Mouse (Mus musculus): ENCODE measurements around the gene C1qtnf4. TPM values are rescaled to one million over a fixed set of nuclear protein-coding genes. Genes with fewer than 3 reads are reported as not detected.

Gene C1qtnf4
- 15.7 and 16.2 TPM in 2 replicates for polyA plus RNA-seq (2014; fragmentation: Nextera tagmentation; extraction: Ambion mirVana)

GRCm38 (mm10) chr2:90885218-90886041 lies at the start of gene C1qtnf4:
TSS of gene C1qtnf4 (plus strand) at chr2:90885860.
- no peaks in the 10 kb centered on the region for H3K9me3 ChIP-seq (replicated peaks; ENCODE audit: control insufficient read depth, low read length)
- peaks cover 35% of the 10 kb centered on the region for H3K27me3 ChIP-seq (ENCODE audit: control insufficient read depth, insufficient read depth, low read length)
- H3K4me1 ChIP-seq (ENCODE audit: control insufficient read depth, insufficient read depth, low read length): peaks cover 9% of the 10 kb centered on the region
- peak within 1 kb of the TSS; percentile 65 for H3K4me3 ChIP-seq (ENCODE audit: low read depth, low read length)
- H3K9ac ChIP-seq (ENCODE audit: low read depth, low read length): peak within 1 kb of the TSS; percentile 76
- peak within 1 kb of the TSS; percentile 95 for H3K4me2 ChIP-seq
- no peak within 1 kb of the TSS for H3K27ac ChIP-seq (ENCODE audit: low read depth, low read length)
- WGBS (ENCODE audit: insufficient replicate concordance): 2% methylated on average over 45 of the region's 45 CpGs
- no peak for ATAC-seq (replicated peaks; ENCODE audit: insufficient number of reproducible peaks, low FRiP score, low TSS enrichment)
- no peaks in the 10 kb centered on the region for H3K36me3 ChIP-seq (ENCODE audit: control insufficient read depth, insufficient read depth, low read length)

- H3K4me3 ChIP-seq (ENCODE audit: low read depth, low read length): no peak overlapping the region
- no peak overlapping the region for H3K27ac ChIP-seq (ENCODE audit: low read depth, low read length)
- WGBS (ENCODE audit: insufficient replicate concordance): 81% methylated on average over 2 of the region's 2 CpGs
- H3K27me3 ChIP-seq (ENCODE audit: control insufficient read depth, insufficient read depth, low read length): no peaks in the 10 kb centered on the region
- H3K4me2 ChIP-seq: no peak overlapping the region
- H3K9me3 ChIP-seq (replicated peaks; ENCODE audit: control insufficient read depth, low read length): no peaks in the 10 kb centered on the region
- no peaks in the 10 kb centered on the region for H3K36me3 ChIP-seq (ENCODE audit: control insufficient read depth, insufficient read depth, low read length)
- no peak for ATAC-seq (replicated peaks; ENCODE audit: insufficient number of reproducible peaks, low FRiP score, low TSS enrichment)
- H3K4me1 ChIP-seq (ENCODE audit: control insufficient read depth, insufficient read depth, low read length): no peaks in the 10 kb centered on the region
- no peak overlapping the region for H3K9ac ChIP-seq (ENCODE audit: low read depth, low read length)
These were observed 47.0 kb upstream of the C1qtnf4 start for GRCm38 (mm10) chr2:90838621-90839020.

- H3K9me3 ChIP-seq (replicated peaks; ENCODE audit: control insufficient read depth, low read length): no peaks in the 10 kb centered on the region
- WGBS (ENCODE audit: insufficient replicate concordance): 59% methylated on average over 1 of the region's 1 CpGs
- H3K4me1 ChIP-seq (ENCODE audit: control insufficient read depth, insufficient read depth, low read length): 0 out of 2 replicates have a peak, but pooled peaks cover 3% of the 10 kb centered on the region
- H3K9ac ChIP-seq (ENCODE audit: low read depth, low read length): no peak overlapping the region
- no peaks in the 10 kb centered on the region for H3K36me3 ChIP-seq (ENCODE audit: control insufficient read depth, insufficient read depth, low read length)
- ATAC-seq (replicated peaks; ENCODE audit: insufficient number of reproducible peaks, low FRiP score, low TSS enrichment): no peak
- H3K4me3 ChIP-seq (ENCODE audit: low read depth, low read length): no peak overlapping the region
- no peak overlapping the region for H3K4me2 ChIP-seq
- H3K27ac ChIP-seq (ENCODE audit: low read depth, low read length): no peak overlapping the region
- H3K27me3 ChIP-seq (ENCODE audit: control insufficient read depth, insufficient read depth, low read length): no peaks in the 10 kb centered on the region
These were observed 42.0 kb upstream of the C1qtnf4 start for GRCm38 (mm10) chr2:90843666-90844065.

GRCm38 (mm10) chr2:90844262-90844661 lies 41.4 kb upstream of the C1qtnf4 start:
- no peak for ATAC-seq (replicated peaks; ENCODE audit: insufficient number of reproducible peaks, low FRiP score, low TSS enrichment)
- no peaks in the 10 kb centered on the region for H3K9me3 ChIP-seq (replicated peaks; ENCODE audit: control insufficient read depth, low read length)
- no peak overlapping the region for H3K9ac ChIP-seq (ENCODE audit: low read depth, low read length)
- 0 out of 2 replicates have a peak, but pooled peaks cover 3% of the 10 kb centered on the region for H3K4me1 ChIP-seq (ENCODE audit: control insufficient read depth, insufficient read depth, low read length)
- WGBS (ENCODE audit: insufficient replicate concordance): 64% methylated on average over 5 of the region's 5 CpGs
- no peak overlapping the region for H3K4me2 ChIP-seq
- no peaks in the 10 kb centered on the region for H3K27me3 ChIP-seq (ENCODE audit: control insufficient read depth, insufficient read depth, low read length)
- H3K4me3 ChIP-seq (ENCODE audit: low read depth, low read length): no peak overlapping the region
- no peaks in the 10 kb centered on the region for H3K36me3 ChIP-seq (ENCODE audit: control insufficient read depth, insufficient read depth, low read length)
- no peak overlapping the region for H3K27ac ChIP-seq (ENCODE audit: low read depth, low read length)

- Histone ChIP-seq H3K27me3 (ENCODE audit: control insufficient read depth, insufficient read depth, low read length) (no peaks in the 10 kb centered on the region), H3K4me1 (ENCODE audit: control insufficient read depth, insufficient read depth, low read length) (0 out of 2 replicates have a peak, but pooled peaks cover 3% of the 10 kb centered on the region), H3K9me3 (replicated peaks; ENCODE audit: control insufficient read depth, low read length) (no peaks in the 10 kb centered on the region), H3K27ac (ENCODE audit: low read depth, low read length) (no peak overlapping the region), H3K4me2 (no peak overlapping the region), H3K4me3 (ENCODE audit: low read depth, low read length) (no peak overlapping the region), H3K36me3 (ENCODE audit: control insufficient read depth, insufficient read depth, low read length) (peaks cover 1% of the 10 kb centered on the region; the same call in 1 of the 2 replicates), H3K9ac (ENCODE audit: low read depth, low read length) (no peak overlapping the region)
- ATAC-seq (replicated peaks; ENCODE audit: insufficient number of reproducible peaks, low FRiP score, low TSS enrichment): no peak
- 72% methylated on average over 5 of the region's 5 CpGs for WGBS (ENCODE audit: insufficient replicate concordance)
These were observed 40.4 kb upstream of the C1qtnf4 start for GRCm38 (mm10) chr2:90845234-90845633.

GRCm38 (mm10) chr2:90846171-90846570 lies 39.5 kb upstream of the C1qtnf4 start:
- Histone ChIP-seq H3K27ac (ENCODE audit: low read depth, low read length) (peak overlapping the region; percentile 89; the same call in 1 of the 2 replicates), H3K36me3 (ENCODE audit: control insufficient read depth, insufficient read depth, low read length) (peaks cover 6% of the 10 kb centered on the region; the same call in 1 of the 2 replicates), H3K4me3 (ENCODE audit: low read depth, low read length) (peak overlapping the region; percentile 93), H3K4me2 (peak overlapping the region; percentile 65), H3K27me3 (ENCODE audit: control insufficient read depth, insufficient read depth, low read length) (no peaks in the 10 kb centered on the region), H3K9ac (ENCODE audit: low read depth, low read length) (peak overlapping the region; percentile 70), H3K9me3 (replicated peaks; ENCODE audit: control insufficient read depth, low read length) (no peaks in the 10 kb centered on the region), H3K4me1 (ENCODE audit: control insufficient read depth, insufficient read depth, low read length) (0 out of 2 replicates have a peak, but pooled peaks cover 3% of the 10 kb centered on the region)
- ATAC-seq (replicated peaks; ENCODE audit: insufficient number of reproducible peaks, low FRiP score, low TSS enrichment): no peak
- WGBS (ENCODE audit: insufficient replicate concordance): 44% methylated on average over 6 of the region's 6 CpGs

- Histone ChIP-seq H3K9ac (ENCODE audit: low read depth, low read length) (peak overlapping the region; percentile 70), H3K4me3 (ENCODE audit: low read depth, low read length) (peak overlapping the region; percentile 93), H3K27ac (ENCODE audit: low read depth, low read length) (peak overlapping the region; percentile 89), H3K4me1 (ENCODE audit: control insufficient read depth, insufficient read depth, low read length) (0 out of 2 replicates have a peak, but pooled peaks cover 3% of the 10 kb centered on the region), H3K4me2 (peak overlapping the region; percentile 65), H3K36me3 (ENCODE audit: control insufficient read depth, insufficient read depth, low read length) (peaks cover 7% of the 10 kb centered on the region; the same call in 1 of the 2 replicates), H3K9me3 (replicated peaks; ENCODE audit: control insufficient read depth, low read length) (no peaks in the 10 kb centered on the region), H3K27me3 (ENCODE audit: control insufficient read depth, insufficient read depth, low read length) (no peaks in the 10 kb centered on the region)
- ATAC-seq (replicated peaks; ENCODE audit: insufficient number of reproducible peaks, low FRiP score, low TSS enrichment): peak; percentile 11
- WGBS (ENCODE audit: insufficient replicate concordance): 3% methylated on average over 8 of the region's 8 CpGs
These were observed 39.1 kb upstream of the C1qtnf4 start for GRCm38 (mm10) chr2:90846597-90846954.

- H3K4me2 ChIP-seq: peak within 1 kb of the TSS; percentile 65
- H3K9ac ChIP-seq (ENCODE audit: low read depth, low read length): peak within 1 kb of the TSS; percentile 93
- peak within 1 kb of the TSS; percentile 93 for H3K4me3 ChIP-seq (ENCODE audit: low read depth, low read length)
- under 1% methylated on average over 63 of the region's 67 CpGs for WGBS (ENCODE audit: insufficient replicate concordance)
- ATAC-seq (replicated peaks; ENCODE audit: insufficient number of reproducible peaks, low FRiP score, low TSS enrichment): peak; percentile 95
- H3K36me3 ChIP-seq (ENCODE audit: control insufficient read depth, insufficient read depth, low read length): peaks cover 9% of the 10 kb centered on the region
- H3K4me1 ChIP-seq (ENCODE audit: control insufficient read depth, insufficient read depth, low read length): 0 out of 2 replicates have a peak, but pooled peaks cover 3% of the 10 kb centered on the region
- no peaks in the 10 kb centered on the region for H3K27me3 ChIP-seq (ENCODE audit: control insufficient read depth, insufficient read depth, low read length)
- no peaks in the 10 kb centered on the region for H3K9me3 ChIP-seq (replicated peaks; ENCODE audit: control insufficient read depth, low read length)
- H3K27ac ChIP-seq (ENCODE audit: low read depth, low read length): peak within 1 kb of the TSS; percentile 89
These were observed 38.5 kb upstream of the C1qtnf4 start, which contains the start of gene Mtch2 for GRCm38 (mm10) chr2:90846955-90847680. TSS of gene Mtch2 (plus strand) at chr2:90847155.

Measured in heart, embryonic 11.5 days (tissue).